Mouse (Mus musculus) forebrain, embryonic 10.5 days (tissue): ENCODE results near the gene Tec. TPM values are rescaled to one million over a fixed set of nuclear protein-coding genes. Genes with fewer than 3 reads are reported as not detected.

ENCODE experiments used
- DNase-seq: peaks from one replicate; pipeline ENCODE4 v3.0.0-alpha.2; 2017; ENCODE audit warnings: low spot score; ENCODE audit errors: extremely low spot score
- H3K27ac ChIP-seq: fragments of 300-500 bp; sonication (generic); 2 replicates; pipeline ENCODE4 v1.5.1; 2016; ENCODE audit warnings: mild to moderate bottlenecking
- H3K27me3 ChIP-seq: fragments of 300-500 bp; sonication (generic); 2 replicates; pipeline ENCODE4 v1.6.1; 2016; ENCODE audit warnings: mild to moderate bottlenecking; ENCODE audit not compliant: poor library complexity, severe bottlenecking
- H3K36me3 ChIP-seq: fragments of 300-500 bp; sonication (generic); replicated peaks from 2 replicates; pipeline ENCODE4 v1.6.1; 2016; ENCODE audit warnings: mild to moderate bottlenecking, moderate library complexity
- H3K4me1 ChIP-seq: fragments of 300-500 bp; sonication (generic); 2 replicates; pipeline ENCODE4 v1.6.1; 2016
- H3K4me3 ChIP-seq: fragments of 300-500 bp; sonication (generic); 2 replicates; pipeline ENCODE4 v1.5.1; 2016; ENCODE audit warnings: mild to moderate bottlenecking, moderate library complexity
- H3K9me3 ChIP-seq: fragments of 300-500 bp; sonication (generic); 2 replicates; pipeline ENCODE4 v1.6.1; 2016; ENCODE audit warnings: mild to moderate bottlenecking, moderate library complexity
- WGBS: fragments of 180-500 bp; shearing (Covaris S2); methylation state at CpG from one replicate; pipeline ENCODE4 v1.1.7; 2016; 5-methylcytosine and 5-hydroxymethylcytosine counted together
- polyA plus RNA-seq: library from polyadenylated mRNA; unstranded; fragments of >200 nt; fragmentation: Nextera tagmentation; extraction: Ambion mirVana; gene quantifications from 2 replicates; pipeline ENCODE4 v1.2.1, GENCODE M21; 2016

Tec gene
- polyA plus RNA-seq, 1 experiment from 2014 or later: 2.5 TPM

DNA sequence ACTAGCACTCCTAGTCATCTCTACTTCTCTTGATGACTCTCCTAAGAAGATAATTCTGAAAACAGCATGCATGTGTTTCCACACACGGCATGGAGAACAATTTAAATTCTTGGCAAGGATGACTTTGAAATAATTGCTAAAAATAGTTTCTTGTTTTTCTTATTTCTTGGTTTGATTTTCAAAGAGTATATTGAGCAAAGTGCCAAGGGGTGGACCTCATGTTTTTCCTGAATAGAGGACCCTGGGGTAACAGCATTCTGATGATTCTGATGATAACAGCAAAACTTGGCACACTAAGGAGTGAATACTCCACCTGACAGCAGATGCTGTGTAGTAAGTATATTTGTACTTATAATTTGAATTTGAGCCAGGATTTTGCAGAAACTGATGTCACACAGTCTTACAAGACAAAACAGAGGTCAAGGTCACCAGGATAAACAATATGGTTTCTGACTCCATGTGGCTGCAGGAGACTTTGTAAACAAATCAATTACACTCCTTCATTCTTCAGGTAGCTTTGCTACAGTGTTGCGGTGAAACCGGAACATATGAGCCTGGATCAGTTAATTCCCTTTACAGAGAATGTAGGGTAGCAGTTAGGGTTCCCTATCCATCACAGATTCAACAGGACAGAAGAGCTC lies 34.7 kb upstream of the Tec start:
- 97% methylated on average over 3 of the region's 3 CpGs for WGBS
- no peaks in the 10 kb centered on the region for H3K9me3 ChIP-seq
- no peaks in the 10 kb centered on the region for H3K27me3 ChIP-seq

DNA sequence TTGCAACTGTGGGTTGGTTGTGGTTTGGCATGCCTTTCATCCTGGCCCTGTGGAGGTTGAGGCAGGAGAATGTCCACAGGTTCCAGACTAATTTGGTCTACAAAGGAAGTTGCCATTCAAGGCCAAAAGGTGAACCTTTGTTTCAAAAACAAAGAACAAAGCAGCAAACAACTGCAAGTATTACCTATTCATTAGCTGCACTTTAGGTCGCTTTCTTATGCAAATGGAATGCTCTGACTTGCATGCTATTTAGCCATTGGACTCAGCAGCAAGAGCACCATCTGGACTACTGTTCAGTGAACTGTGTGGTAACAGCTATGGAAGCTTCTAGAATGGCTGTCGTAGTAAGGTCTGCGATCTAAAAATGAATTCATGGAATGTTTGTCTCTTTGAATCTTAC lies 34.0 kb upstream of the Tec start:
- Histone ChIP-seq H3K4me3 (no peak overlapping the region), H3K27ac (no peak overlapping the region), H3K36me3 (no peaks in the 10 kb centered on the region), H3K27me3 (no peaks in the 10 kb centered on the region), H3K4me1 (peaks cover 11% of the 10 kb centered on the region), H3K9me3 (no peaks in the 10 kb centered on the region)
- no peak for DNase-seq
- 68% methylated on average over 3 of the region's 3 CpGs for WGBS

More for the DNA sequence above, 34.7 kb upstream of the Tec start:
- no peaks in the 10 kb centered on the region for H3K36me3 ChIP-seq
- no peak overlapping the region for H3K4me3 ChIP-seq
- H3K4me1 ChIP-seq: peaks cover 8% of the 10 kb centered on the region
- no peak for DNase-seq
- no peak overlapping the region for H3K27ac ChIP-seq

DNA sequence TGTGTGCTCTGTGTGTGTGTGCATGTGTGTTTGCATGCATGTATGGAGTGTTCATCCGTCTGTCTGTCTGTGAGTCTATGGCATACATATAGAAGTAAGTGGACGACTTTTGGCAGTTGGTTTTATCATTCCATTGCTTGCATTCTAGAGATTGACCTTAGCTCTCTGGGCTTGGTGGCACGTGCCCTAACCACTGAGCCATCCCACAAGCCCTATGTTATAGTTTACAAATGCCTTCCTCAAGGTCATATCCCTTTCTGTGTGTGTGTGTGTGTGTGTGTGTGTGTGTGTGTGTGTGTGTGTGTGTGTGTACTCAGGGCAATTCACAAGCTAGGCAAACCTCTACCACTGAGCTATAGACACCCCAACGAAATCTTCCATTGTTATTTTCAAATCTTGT lies 33.6 kb upstream of the Tec start:
- Histone ChIP-seq H3K27ac (no peak overlapping the region), H3K27me3 (no peaks in the 10 kb centered on the region), H3K36me3 (no peaks in the 10 kb centered on the region), H3K4me3 (no peak overlapping the region), H3K4me1 (peaks cover 11% of the 10 kb centered on the region), H3K9me3 (no peaks in the 10 kb centered on the region)
- no peak for DNase-seq
- WGBS: 87% methylated on average over 4 of the region's 4 CpGs

DNA sequence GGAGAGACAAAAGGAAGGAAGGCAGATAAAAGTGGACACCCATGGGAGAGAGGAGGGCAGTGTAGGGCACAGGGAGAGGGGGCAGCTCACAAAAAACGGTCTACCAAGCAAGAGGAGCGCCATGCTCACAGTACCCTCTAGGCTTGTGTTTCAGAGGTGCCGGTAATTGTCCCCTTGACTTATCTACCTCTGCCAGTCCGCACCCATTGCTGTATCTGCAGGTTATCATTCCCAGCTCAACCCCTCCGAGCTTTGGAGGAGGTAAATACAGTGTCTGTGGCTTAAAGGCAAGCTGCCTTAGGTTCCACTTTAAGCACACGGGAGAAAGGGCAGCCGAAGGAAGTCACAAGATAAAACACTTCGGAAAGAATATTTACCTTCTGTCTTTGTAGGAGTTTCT lies 31.0 kb upstream of the Tec start:
- no peak for DNase-seq
- H3K4me1 ChIP-seq: peaks cover 11% of the 10 kb centered on the region
- H3K27me3 ChIP-seq: no peaks in the 10 kb centered on the region
- WGBS: 88% methylated on average over 8 of the region's 8 CpGs
- H3K36me3 ChIP-seq: no peaks in the 10 kb centered on the region
- no peak overlapping the region for H3K4me3 ChIP-seq
- H3K9me3 ChIP-seq: no peaks in the 10 kb centered on the region
- H3K27ac ChIP-seq: no peak overlapping the region

DNA sequence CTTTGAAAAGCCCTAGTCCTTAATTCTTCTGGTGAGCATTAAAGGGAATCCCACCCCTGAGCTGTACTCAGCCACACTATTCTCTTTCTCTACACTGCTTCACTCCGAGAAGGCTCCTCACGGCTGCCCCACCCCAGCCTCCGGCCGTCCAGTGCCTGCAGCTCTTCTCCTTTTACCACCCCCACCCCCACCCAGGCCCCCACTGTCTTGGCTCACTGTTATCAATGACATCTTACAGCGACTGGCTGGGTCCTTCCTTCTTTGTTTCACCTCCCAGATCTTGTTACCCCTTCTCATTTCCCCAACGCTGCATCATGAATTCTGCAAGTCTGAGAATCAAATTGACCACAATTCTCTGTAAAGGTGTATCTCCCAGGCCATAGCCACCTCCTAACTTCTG lies 29.7 kb upstream of the Tec start:
- Histone ChIP-seq H3K27ac (no peak overlapping the region), H3K9me3 (no peaks in the 10 kb centered on the region), H3K36me3 (no peaks in the 10 kb centered on the region), H3K27me3 (no peaks in the 10 kb centered on the region), H3K4me3 (no peak overlapping the region), H3K4me1 (peaks cover 11% of the 10 kb centered on the region)
- no peak for DNase-seq
- WGBS: 60% methylated on average over 6 of the region's 6 CpGs

DNA sequence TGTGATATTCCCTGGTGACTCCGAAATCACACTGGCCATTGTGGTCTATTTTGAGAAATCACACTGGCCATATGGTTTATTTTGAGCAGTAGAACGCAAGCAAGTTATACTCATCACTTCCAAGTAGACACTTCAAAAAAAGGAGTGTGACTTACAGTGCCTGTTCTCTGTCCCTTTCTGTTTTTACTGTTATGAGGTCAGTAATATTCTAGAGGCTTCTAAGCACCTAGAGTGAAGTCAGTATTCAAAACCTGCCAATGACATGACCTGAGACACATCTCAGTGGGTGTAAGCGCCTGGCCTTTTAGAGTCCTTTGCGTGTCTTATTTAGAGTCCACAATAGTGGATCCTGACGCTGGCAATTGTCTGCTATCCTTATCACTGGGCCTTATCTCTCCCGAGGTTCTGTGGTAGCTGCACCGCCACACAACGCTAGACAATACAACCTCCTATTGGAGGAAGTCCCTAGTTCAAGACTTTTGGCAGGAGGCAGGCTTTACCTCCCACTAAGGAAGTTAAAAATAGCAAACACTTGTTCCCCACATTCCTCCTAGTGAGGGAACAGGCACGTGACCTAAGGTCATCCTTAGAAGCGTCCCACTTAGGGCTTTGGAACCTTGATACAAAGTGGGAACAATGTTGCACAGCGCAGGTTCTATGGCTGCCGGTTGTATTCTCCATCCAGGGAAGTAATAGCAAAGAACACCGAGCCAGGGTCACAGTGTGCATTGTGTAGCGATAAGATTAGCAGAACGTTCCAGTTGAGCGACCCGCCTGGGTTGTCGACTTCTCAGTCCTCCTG lies 28.4 kb upstream of the Tec start:
- H3K9me3 ChIP-seq: no peaks in the 10 kb centered on the region
- no peaks in the 10 kb centered on the region for H3K27me3 ChIP-seq
- H3K4me1 ChIP-seq: 0 out of 2 replicates have a peak, but pooled peaks cover 4% of the 10 kb centered on the region
- no peak overlapping the region for H3K4me3 ChIP-seq
- no peak for DNase-seq
- 83% methylated on average over 18 of the region's 18 CpGs for WGBS
- no peak overlapping the region for H3K27ac ChIP-seq
- no peaks in the 10 kb centered on the region for H3K36me3 ChIP-seq

DNA sequence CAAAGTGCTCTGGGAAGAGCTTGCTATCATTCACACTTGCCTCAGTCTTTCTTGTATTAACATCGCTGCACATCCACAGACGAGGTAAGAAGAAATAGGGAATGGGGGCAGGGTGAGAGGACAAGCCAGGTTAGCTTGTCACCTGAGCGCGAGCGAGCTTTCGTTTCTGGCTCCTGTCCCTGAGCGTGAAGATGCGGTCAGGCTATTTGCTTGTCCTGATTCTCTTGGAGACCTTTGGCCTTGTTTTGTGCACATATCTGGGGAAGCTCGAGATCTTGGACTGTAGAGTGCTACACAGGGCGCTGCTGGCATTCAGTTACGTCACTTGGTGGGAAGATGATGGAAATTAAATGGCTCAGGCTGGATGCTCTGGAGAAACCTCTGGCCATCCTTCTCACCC lies 27.0 kb upstream of the Tec start:
- Histone ChIP-seq H3K4me1 (0 out of 2 replicates have a peak, but pooled peaks cover 4% of the 10 kb centered on the region), H3K9me3 (no peaks in the 10 kb centered on the region), H3K27me3 (no peaks in the 10 kb centered on the region), H3K4me3 (no peak overlapping the region), H3K27ac (no peak overlapping the region), H3K36me3 (no peaks in the 10 kb centered on the region)
- DNase-seq: no peak
- 97% methylated on average over 11 of the region's 11 CpGs for WGBS

DNA sequence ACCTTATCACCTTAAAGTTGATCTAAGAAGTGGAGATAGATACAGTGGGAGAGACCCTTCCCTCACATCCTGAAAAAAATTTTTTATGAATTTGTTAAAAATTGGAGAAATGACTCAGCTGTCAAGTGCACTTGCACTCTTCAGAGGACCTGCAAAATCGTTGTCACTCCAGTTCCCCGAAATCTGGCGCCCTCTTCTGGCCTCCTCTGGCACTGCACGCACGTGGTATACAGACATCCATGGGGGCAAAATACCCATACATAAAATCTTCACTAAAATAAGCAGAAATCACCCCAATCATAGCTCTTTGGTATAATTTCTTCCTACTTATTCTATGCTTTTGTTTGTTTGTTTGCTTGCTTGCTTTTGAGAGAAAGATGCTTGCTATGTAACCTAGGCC lies 25.7 kb upstream of the Tec start:
- no peaks in the 10 kb centered on the region for H3K36me3 ChIP-seq
- H3K4me3 ChIP-seq: no peak overlapping the region
- H3K27ac ChIP-seq: no peak overlapping the region
- no peak for DNase-seq
- H3K4me1 ChIP-seq: 0 out of 2 replicates have a peak, but pooled peaks cover 4% of the 10 kb centered on the region
- no peaks in the 10 kb centered on the region for H3K9me3 ChIP-seq
- 64% methylated on average over 5 of the region's 5 CpGs for WGBS
- H3K27me3 ChIP-seq: no peaks in the 10 kb centered on the region

DNA sequence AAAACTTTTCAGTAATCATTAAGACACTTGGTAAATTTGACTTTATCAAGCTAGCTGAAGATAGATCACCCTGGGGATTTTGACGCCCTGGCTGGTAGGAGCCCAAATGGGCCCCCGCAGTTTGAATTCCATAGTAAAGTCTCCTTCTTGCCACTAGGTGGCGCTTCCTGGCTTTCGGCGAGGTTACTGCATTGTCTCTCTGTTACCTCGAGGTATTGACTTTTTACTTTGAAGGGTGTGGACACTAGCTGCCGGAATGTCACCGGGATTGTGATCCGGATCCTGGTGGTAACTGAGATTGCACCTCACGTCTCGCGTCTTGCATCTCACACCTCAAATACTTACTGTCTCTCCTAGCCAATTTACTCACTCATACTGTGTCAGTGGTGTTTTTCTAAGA lies 23.3 kb upstream of the Tec start:
- Histone ChIP-seq H3K4me3 (no peak overlapping the region), H3K27me3 (no peaks in the 10 kb centered on the region), H3K36me3 (no peaks in the 10 kb centered on the region), H3K4me1 (no peaks in the 10 kb centered on the region), H3K9me3 (no peaks in the 10 kb centered on the region), H3K27ac (no peak overlapping the region)
- WGBS: 5% methylated on average over 12 of the region's 12 CpGs
- peak; percentile 56 for DNase-seq

DNA sequence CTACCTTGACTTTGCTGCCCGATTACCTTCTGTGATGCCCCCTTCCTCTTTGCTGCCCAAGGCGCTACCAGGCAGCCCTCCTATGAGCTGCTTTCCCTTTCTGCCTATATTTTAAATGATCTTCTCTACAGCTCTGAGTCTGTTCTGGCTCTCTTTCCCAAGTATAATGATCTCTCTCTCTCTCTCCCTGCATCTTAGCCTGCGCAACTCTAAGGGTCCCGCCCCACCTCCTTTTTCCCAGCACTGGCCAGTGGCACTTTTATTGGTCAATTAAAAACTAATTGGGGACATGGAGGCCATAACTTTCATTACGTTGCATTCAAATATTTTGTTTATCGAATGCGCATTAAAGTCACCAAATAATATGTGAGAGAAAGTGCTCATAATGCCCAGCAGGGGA lies 20.0 kb upstream of the Tec start:
- no peak overlapping the region for H3K4me3 ChIP-seq
- no peaks in the 10 kb centered on the region for H3K4me1 ChIP-seq
- 93% methylated on average over 7 of the region's 7 CpGs for whole genome bisulfite sequencing
- H3K27me3 ChIP-seq: no peaks in the 10 kb centered on the region
- H3K36me3 ChIP-seq: no peaks in the 10 kb centered on the region
- no peaks in the 10 kb centered on the region for H3K9me3 ChIP-seq
- no peak overlapping the region for H3K27ac ChIP-seq
- DNase-seq: no peak

DNA sequence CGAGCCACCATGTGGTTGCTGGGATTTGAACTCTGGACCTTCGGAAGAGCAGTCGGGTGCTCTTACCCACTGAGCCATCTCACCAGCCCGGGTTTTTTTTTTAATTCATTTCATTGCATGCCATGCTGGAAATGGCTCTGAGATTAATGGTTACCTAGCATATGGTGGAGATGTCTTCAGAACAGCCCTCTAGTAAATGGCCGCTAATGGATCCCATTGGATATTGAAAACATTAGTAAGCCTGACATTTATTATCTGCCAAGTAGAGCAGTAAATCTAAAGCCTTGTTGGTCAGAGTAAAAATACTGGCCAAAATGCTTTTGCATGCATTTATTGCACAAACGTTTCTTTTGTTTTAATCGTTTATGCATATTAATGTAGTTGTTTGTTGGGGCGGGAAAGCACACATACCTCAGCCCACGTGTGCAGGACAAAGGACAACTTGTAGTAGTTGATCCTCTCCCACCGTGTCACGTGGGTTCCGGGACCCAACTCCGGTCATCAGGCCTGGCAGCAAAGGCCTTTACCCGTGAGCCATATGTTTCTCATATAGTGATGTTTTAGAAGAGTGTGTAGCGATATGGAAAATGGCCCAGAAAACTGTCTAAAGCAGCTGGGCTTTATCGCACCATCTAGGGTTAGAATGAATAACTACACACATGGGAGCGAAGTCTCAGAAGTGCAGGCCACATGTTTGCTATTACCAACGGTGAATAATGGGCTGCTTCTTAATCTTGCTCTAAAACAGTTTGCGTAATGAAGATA lies 18.4 kb upstream of the Tec start:
- Histone ChIP-seq H3K27ac (no peak overlapping the region), H3K4me1 (no peaks in the 10 kb centered on the region), H3K36me3 (no peaks in the 10 kb centered on the region), H3K4me3 (no peak overlapping the region), H3K27me3 (no peaks in the 10 kb centered on the region), H3K9me3 (no peaks in the 10 kb centered on the region)
- no peak for DNase-seq
- WGBS: 90% methylated on average over 19 of the region's 19 CpGs

DNA sequence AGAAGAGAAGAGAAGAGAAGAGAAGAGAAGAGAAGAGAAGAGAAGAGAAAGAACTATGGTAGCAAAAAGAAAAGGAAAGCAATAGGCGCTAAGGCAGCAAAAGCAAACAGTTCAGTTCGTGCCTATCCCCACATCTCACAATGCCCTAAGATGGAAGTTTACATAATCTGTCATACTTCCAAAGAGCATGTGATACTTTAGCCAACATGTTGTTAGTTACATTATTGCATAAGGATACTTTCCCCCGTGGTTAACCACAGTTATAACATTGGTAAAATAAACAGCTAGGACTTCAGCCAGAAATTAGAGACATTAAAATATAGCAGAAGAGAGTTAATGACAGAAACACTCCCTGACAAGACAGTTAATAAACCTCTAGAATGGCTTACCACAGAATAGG lies 15.4 kb upstream of the Tec start:
- no peaks in the 10 kb centered on the region for H3K27me3 ChIP-seq
- H3K36me3 ChIP-seq: no peaks in the 10 kb centered on the region
- no peak overlapping the region for H3K4me3 ChIP-seq
- H3K9me3 ChIP-seq: no peaks in the 10 kb centered on the region
- no peak for DNase-seq
- H3K4me1 ChIP-seq: no peaks in the 10 kb centered on the region
- WGBS: 85% methylated on average over 3 of the region's 3 CpGs
- no peak overlapping the region for H3K27ac ChIP-seq

DNA sequence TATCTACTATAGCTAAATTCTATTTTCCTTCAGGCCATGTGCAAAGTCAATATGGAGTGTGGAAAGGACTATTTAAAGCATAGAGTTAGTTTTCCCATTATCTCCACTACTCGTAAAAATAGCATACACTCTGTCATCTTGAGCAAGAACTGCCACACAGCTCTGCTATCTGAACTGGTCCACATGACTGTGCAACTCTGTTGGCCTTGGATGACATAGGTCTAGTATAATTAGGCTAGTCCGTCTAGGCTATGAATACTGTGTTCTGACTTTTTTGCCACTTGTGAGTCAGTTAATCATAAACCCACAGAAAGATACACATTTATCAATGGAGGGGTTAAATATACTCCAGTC lies 14.1 kb upstream of the Tec start:
- no peak for DNase-seq

More for the DNA sequence above, 14.1 kb upstream of the Tec start:
- 84% methylated on average over 2 of the region's 2 CpGs for WGBS
- Histone ChIP-seq H3K4me1 (no peaks in the 10 kb centered on the region), H3K27me3 (0 out of 2 replicates have a peak, but pooled peaks cover under 1% of the 10 kb centered on the region), H3K9me3 (no peaks in the 10 kb centered on the region), H3K36me3 (no peaks in the 10 kb centered on the region), H3K4me3 (no peak overlapping the region), H3K27ac (no peak overlapping the region)
